Mouse (Mus musculus) spleen, postnatal 4 days (tissue): ENCODE measurements around the gene Cdh23.

Source experiments
- DNase-seq, 2 experiments: peaks; one replicate each; pipeline ENCODE4 v3.0.0; 2022; ENCODE audit warnings: low spot score in 2 of 2

Cdh23 gene

DNA sequence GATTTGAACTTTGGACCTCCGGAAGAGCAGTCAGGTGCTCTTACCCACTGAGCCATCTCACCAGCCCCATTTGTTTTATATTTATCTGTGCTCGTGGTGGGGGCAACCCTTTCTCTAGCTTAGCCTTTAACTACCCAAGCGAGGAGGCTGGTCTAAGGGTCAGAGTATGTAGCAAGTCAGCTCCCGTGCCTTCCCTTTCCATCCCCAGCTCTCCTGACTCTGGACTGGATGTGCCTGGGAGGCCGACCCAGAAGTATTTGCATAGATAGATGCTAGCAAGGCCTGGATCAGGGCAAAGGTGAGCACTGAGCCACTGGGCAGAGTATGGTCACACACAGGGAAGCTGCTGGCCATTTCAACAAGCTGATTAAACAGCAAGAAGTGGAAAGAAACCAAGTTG lies 12.5 kb upstream of the Cdh23 start:
- no peak for DNase-seq

DNA sequence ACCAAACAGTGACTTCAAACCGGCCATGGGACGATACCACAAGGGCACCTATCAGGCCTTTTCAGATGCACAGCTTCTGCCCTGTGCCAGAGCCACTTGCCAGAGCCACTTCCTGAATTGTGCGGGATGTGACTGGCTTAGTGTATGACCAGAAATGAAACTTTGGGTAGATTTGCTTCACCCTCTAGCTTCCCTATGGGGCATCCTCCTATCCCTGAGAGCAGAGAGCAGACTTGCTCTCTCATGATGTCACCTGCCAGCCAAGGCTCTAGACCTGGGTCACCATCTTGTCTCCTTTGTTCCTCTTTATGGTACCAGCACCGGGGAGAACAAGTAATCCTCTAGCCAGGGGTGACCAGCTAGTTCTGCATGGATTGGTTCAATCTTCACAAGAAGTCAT lies 10.0 kb upstream of the Cdh23 start:
- no peak for DNase-seq

DNA sequence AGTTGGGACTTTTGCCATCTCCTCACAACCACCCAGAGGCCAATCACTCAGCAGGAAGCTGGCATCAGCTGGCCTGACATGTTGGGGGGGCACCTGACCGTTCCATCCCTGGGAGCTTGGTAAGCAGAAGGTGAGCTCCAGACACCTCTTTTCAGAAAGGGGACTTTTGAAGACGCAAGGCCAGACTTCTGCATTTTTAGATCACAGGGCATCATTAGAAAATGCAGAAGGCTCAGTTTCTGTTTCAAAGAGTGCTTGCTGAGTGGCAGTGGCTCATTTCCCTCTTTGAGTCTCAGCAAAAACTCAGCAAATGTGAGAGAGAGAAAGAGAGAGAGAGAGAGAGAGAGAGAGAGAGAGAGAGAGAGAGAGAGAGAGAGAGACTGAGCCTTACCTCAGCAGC lies 8.8 kb upstream of the Cdh23 start:
- no peak for DNase-seq

DNA sequence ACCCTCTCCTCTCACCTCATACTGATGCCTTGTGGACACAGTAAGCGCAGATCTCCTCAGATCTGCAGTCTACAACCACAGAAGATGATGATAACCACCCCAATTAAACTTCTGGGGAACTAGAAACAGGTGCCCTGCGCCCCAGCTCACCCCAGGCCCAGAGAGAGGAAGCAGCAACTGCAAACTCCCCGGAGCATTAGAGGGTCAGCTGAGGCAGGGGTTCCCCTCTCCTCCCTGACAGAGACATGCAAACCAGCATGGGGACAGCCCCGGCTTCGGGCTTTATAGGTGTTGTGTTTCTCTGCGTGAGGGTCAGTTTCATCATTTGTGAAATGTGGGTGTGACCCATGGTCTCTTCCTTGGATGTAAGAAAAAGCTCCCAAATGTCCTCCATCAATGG lies 1.5 kb upstream of the Cdh23 start:
- DNase-seq: peak in 1 of 2 experiments; percentile 35

DNA sequence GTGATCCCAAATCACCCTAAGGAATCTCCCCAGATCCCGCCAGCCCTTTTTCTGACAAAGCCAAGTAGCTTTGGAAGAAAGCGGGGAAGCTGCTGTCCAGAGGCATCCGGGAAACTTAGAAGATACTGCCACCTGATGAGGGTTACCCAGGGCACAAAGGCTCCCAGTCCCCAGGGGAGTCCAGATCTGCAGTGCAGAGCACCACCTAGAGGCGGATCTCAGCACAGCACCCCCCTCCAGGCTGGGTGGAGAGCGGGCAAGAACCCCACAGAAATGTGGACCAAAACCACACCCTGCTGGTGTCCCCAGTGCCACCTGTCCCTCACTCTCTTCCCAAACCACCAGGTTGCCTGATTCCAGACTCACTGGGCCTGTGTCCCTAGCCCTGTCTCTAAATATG lies 685 bp upstream of the Cdh23 start:
- peak; percentile 71 to 90 for DNase-seq

DNA sequence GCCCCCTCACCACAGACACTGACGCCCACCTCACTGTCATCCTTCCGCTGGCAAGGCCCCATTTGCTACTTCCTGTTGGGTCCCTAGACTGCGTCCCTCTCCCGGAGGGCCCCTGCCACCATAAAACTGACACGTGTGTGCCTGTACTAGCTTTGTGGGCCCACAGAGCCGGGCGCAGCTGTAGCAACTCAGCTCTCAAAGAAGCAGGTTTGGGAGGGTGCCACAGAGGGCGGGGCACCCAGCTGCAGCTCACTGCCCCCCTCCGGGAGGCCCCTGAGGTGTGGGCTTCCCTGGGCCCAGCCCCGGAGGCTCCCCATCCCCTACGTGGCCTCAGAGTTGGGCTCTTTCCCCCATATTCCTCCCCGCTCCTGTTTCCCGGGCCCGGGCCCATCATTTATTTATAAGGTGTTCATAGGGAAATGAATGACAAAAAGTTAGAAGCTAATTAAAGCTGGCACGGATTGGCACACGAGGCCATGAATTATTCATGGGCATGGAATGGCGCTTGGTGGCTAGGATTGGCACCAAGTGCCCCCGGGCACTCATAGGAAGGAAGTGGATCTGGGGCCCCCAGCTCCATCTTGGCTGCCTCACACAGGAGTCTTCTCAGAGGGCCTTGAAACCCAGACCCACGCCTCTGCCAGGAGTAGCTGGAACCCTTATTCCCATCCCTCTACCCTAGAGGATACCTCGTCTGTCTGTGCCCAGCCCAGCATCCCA lies 4.5 kb downstream of the Cdh23 start:
- DNase-seq: no peak

DNA sequence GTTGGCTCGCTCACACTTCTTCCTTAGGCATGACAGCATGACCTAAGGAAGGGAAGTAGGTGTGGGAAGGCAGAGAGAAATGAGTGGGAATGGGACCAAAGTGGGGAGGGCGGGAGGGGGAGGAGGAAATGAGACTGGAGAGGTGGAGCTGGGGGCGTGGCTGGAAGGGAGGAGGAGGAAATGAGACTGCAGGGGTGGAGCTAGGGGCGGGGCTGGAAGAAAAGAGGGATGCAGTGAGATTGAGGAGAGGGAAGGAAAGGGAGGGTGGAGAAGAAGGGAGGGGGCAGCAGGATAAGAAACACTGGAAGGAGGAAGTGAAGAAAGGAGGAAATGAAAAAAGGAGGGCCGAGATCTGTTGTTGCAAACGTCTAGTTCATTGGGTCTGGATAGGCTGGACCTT lies 5.3 kb downstream of the Cdh23 start:
- DNase-seq: no peak

DNA sequence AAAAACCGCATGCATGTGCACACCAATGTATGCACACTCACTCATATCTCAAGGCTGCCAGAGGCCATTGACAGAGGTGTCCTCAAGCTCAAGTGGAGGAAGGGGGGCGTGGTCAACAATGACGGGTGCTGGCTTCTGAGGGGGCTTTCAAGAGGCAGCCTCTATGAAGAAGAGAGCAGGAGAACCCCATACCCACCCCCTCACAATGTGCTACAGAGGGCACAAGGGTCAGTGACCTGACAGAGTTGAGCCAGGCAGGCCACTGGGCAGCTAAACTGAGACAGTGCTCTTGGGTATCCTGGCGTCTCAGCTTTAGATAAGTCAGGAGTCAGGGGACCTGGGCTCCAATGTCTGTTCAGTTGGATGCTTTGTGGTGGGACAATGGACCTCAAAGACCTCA lies 6.9 kb downstream of the Cdh23 start:
- DNase-seq: no peak

DNA sequence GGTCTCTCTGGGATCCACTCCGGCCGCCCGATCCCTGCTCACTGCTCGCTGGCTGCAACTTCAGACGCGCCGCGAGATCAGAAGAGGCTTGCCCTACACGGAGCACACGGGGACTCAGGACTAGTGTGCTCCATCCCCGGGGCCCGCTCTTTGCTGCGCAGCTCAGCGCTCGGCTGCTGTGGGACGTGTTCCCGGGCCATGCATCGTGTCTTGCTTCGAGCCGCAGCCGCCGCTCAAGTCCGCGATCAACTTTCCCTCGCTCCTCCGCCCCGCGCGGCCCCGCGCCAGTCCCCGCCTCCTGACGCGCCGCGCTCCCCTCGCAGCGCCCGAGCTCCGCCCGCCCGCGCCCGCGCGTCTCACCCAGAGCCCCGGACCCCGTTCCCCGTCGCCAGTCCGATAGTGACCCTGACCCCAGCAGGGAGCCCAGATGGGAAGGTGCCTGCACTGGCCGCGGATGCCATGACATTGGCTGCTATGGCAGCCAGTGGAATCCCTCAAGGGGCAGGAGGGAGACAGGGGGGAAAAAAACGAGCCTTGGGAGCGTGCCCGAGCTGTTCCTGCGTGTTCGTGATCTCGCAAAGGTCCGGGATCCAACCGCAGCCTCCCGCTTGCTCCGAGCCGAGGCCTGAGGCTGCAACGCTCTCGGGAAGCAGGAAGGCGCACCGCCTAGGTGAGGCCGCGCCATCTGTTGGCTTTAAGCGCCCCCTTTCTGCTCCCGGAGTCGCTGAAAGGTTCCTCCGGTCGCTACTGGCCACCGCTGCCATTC lies 9.1 kb downstream of the Cdh23 start:
- DNase-seq: no peak

DNA sequence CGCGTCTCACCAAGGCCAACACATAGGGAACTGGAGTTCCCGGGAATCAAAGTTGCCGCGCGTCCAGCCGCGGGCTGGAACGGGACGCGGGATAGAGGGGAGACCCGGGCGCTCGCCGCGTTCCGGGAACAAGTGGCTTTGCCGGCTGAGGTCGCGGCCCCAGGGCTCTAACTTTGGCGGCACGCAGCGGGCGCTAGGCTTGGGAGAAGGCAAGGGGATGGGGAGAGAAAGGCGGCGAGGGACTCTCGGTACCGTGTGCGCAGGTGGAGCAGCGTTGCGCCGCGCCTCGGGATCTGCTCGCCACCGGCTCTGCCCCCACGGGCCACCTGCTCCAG lies 9.7 kb downstream of the Cdh23 start:
- no peak for DNase-seq

DNA sequence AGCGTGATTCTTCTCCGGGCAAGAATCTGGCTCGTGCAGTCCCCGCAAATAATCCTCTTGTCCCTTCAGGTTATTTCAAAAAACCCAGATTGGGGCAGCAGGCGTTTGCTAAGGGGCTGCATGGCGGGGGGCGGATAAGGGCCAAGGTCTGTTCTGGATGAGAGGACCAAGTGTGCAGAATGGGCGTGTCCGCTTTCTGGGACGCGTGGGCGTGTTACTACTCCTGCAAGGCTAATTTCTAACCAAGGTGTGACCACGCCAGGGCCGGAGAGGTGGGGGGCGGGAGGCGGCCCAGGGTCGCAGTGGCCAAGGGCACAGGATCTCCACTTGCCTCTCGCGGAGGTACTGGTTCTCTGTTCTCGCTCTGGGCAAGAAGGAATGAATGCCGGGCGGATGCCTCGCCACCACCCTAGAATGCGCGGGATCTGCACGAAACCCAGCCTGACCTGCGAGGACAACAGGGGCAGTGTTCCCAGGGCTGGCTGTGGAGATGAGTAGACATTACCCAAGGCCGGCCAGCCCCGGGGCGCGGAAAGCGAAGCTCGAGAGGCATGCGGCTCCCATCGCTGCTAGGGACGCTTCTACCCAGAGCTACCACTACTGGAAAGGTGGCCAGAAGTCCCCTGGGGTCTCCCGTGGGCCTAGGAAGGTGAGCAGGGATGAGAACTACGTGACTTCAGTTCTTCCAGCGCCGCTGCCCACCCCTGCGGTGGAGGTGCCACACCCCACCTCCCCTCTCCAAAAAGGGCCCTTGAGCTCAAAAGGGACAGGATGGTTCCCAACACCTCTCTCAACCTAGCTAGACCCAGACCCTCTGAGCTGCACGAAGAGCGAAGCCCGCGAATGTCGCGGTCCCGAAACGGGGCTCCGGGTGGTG lies 10.3 kb downstream of the Cdh23 start:
- DNase-seq: no peak

DNA sequence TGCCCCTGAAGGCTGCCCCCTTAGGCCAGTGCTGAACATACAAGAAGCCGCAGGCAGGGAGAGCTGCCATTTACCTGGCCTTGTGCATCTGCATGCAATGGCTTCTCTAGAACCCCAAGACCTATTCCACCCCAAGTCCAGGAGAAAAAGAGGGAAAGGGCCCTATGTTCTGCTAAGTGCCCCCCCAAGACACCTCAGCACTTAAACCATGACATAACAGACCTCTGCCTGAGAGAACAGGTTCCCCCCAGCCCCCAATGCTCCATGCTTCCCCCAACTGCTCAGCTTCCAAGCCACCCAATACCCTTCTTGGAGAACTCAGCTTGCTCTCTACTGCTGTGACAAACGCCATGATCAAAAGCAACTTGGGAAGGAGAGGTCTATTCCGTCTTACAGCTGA lies 17.4 kb downstream of the Cdh23 start:
- no peak for DNase-seq

DNA sequence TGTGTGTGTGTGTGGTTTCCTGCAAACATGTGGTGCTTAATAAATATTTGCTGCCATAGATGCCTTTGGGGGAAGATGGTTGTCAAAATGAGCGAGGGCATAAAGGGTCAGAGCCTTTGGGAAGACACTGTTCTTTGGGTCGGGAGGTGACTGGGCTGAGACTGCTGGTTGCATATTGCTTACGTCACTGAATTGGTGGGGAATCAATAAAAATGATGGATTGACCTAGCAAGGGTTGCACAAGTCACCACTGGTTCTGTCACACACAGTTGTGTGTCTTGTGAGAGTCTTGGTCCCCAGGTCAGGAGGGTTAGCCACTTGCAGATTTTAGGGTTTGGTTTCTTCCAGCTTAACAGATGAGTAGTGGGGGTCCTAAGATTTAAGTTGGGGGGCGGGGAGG lies 19.0 kb downstream of the Cdh23 start:
- DNase-seq: no peak

DNA sequence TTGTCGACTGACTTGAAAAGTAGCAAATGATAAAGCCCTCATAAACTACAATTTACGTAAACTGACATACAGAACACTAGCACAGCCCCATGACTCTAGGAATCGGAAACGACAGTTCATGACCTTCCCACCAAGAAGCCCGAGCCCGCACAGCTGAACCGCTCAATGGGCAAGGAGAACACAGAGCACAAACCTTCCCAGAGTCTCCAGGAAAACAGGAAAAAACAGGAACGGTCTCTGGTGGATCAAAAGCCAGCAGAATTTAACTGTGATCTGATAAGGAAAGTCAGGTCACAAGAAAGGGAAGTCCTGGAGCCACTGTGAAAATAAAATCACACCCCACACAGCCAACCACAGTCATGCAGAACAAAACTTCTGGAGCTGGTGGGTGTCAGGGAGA lies 26.1 kb downstream of the Cdh23 start:
- no peak for DNase-seq

DNA sequence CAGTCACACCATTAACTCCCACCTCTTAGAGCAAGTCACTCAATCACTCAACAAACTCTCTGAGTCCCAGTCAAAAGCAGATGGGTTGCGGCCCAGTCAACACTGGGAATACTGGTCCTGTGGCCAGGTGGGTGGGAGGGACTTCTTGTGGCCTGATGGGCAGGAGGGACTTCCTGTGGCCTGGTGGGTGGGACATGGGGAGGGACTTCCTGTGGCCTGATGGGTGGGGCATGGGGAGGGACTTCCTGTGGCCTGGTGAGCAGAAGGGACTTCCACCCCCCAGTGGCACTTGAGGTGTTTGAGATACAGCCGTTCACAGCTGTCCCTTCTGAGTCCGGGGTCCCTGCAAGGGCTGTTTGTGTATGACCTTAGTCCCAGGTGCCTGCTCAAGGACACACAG lies 27.7 kb downstream of the Cdh23 start:
- DNase-seq: no peak

DNA sequence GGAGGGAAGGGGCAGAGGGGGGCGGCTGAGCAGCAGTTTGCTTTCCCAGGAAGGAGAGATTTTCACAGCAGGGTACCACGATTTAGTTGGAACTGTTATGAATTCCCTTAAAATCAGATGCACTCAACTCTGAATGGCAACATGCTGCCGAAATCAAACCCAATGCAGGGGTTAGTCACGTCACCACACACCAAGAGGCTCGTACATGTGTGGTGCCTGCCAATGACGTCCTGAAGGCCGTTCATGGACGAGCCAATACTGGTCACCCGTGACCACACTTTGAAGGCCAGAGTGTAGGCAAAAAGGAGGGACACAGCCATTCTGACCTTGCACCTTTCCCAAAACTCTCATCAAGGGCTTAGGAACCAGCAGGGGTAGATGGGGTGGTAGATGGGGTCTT lies 35.3 kb downstream of the Cdh23 start:
- no peak for DNase-seq

DNA sequence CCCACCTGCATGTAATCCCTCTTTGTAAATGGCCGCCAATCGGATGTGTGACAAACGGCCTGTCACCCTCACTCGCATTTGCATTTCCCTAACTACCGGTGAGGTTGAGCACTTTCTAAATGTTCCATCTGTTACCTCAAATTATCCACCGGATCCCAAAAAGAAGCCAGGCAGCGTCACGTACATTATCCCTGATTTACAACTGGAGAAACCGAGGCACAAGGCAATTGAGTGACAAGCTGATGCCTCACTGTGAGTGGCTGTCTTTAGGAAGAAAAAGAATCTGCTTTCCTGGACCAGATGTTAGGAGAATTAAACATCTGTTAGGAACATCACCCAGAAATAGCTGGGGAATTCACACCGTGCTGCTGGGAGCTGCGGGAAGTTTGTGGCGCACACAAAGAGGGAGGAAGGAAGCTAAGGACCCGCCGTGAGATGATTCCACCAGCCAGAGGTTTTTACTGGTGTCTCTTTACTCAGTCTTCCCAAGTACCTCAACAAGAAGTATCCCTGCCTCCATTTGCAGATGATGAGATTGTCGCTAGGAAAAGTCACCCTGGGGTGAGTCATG lies 36.8 kb downstream of the Cdh23 start:
- no peak for DNase-seq

DNA sequence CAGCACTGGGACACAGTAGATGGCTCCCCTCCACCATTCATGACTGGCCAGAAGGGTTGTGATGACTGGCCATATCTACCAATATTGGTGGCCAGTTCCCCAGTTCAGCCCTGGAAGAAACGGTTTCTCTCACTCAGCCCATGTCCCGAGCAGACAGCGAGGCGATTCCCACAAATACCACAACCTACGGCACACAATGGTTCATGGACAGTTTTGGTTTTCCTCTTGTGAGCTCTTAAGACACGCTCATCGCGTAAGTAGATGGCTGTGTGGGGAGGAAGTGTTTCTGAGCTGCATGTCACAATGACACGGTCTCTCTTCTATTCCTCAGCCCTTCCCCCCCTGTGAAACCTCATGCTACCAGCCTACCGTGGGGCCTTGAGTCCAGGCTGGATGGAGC lies 38.1 kb downstream of the Cdh23 start:
- no peak for DNase-seq

DNA sequence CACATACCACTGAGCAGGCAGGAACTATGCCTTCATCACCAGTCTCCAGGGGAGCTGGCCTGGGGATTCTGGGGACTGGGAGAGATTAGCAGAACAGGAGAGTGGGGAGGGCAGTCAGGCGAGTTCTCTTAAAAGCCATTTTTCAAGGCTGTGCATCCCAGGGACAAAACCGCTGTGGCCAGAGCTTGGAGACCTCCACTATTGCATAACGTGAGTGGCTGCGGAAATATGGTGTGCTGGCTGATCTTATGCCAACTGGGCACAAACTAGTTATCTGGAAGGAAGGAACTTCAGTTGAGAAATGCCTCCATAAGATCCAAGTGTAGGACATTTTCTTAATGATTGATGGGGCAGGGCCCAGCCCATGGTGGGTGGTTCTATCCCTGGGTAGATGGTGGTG lies 42.6 kb downstream of the Cdh23 start:
- DNase-seq: no peak

DNA sequence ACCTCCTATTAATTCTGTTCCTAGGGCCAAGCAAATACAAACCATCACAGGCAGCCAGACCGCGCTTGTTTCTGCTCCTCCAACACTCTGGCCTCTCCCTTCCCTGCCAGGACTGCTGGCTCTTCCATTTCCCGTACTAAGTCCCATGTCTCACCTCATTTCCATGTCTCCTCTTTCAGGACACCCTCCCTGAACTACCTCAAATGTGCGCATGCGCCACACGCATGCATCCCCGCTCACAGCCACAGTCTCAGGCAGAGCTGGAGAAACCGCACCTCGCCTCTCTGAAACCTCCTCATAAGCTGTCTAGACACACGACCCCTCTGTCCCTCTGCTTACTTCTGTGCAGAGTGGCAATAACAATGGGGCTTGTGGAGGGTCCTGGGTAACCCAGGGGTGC lies 43.2 kb downstream of the Cdh23 start:
- no peak for DNase-seq

DNA sequence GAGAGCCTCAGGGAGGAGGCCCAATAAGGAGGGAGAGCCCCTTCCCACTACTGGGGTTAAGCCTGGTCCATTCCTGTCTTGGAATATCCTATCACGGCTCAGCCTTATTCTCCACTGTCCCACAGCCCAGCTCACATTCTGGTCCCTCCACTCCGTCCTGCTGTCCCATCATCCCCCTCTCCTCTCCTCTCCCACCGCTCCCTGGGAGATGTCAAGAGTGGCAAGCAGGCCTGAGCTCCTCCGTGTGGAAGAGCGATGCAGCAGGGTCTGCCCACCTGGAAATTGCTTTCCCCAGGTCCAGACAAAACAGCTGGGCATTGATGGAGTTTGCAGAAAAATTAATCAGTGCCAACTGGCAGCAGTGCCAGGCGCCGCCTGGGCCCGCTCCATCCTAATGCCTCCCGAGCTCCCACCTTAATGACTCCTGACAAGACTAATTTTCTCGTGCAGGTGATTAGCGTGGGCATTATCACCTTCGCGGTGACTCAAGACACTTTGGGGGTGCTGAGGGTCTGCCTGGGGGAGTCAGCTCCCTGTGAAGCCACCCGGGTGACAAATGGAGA lies 52.1 kb downstream of the Cdh23 start:
- DNase-seq: no peak

DNA sequence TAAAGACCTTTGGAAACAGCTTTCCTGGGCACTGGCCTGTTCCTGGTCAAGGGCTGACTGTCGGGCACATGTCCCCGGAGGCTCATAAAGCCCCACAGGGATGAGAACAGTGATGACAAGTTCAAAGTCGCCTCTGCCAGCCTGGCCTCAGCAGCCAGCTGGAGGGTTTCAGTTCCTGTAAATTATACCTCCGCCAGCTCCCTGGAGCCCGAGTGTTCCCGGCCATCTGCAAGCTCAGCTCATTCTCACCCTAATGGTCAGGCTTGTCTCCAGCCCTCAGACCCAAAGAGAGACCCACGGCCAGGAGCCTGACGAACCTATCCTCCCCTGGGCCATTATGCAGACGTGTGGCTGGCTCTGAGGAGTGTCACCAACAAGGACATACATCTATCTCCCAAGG lies 57.0 kb downstream of the Cdh23 start:
- no peak for DNase-seq
